Mouse (Mus musculus): Measurements from ENCODE around the gene Ranbp3l.
"Not testable (repeated sequence)": the region's sequence is repeated elsewhere in the genome, so short reads cannot be mapped to it uniquely, and the experiment has no call there.

The Ranbp3l gene

GRCm38 (mm10) chr15:8967573-8968228, at the start of gene Ranbp3l:
Ranbp3l (plus strand) TSS chr15:8967949.
- no peak for DNase-seq (ENCODE audit: low spot score in 2 of 2)

- DNase-seq (ENCODE audit: low spot score in 2 of 2) = no peak
Observed at GRCm38 (mm10) chr15:8930061-8930460, 37.7 kb upstream of the Ranbp3l start.

DNA sequence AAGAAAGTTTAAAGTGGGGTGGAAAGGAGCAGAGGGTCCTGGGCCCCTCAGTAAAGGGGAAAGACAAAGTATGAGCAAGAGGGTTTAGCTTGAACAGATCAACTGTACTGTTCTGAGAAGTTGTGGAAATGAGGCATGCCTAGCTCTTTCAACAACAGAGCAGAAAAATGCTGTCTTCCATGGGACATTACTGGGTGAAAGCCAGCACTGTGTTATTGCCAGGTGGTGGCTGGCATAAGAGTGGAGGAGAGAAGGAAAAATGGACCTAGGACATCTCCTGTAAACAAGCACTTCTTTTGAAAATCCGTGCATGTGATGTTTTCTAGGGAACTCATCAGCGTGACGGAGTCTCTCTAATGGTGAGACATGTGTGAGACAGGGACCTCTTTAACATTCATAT, 30.8 kb upstream of the Ranbp3l start:
- no peak for DNase-seq (ENCODE audit: low spot score in 2 of 2)

GRCm38 (mm10) chr15:8940861-8941260, 26.9 kb upstream of the Ranbp3l start:
- no peak for DNase-seq (ENCODE audit: low spot score in 2 of 2)

- DNase-seq (ENCODE audit: low spot score in 2 of 2) = no peak
Observed at GRCm38 (mm10) chr15:8950856-8951255, 16.9 kb upstream of the Ranbp3l start.

- no peak for DNase-seq (ENCODE audit: low spot score in 2 of 2)
Observed at GRCm38 (mm10) chr15:8963323-8963722, 4.4 kb upstream of the Ranbp3l start.

GRCm38 (mm10) chr15:8968229-8968595, 463 bp downstream of the Ranbp3l start:
- no peak for DNase-seq (ENCODE audit: low spot score in 2 of 2)

DNA sequence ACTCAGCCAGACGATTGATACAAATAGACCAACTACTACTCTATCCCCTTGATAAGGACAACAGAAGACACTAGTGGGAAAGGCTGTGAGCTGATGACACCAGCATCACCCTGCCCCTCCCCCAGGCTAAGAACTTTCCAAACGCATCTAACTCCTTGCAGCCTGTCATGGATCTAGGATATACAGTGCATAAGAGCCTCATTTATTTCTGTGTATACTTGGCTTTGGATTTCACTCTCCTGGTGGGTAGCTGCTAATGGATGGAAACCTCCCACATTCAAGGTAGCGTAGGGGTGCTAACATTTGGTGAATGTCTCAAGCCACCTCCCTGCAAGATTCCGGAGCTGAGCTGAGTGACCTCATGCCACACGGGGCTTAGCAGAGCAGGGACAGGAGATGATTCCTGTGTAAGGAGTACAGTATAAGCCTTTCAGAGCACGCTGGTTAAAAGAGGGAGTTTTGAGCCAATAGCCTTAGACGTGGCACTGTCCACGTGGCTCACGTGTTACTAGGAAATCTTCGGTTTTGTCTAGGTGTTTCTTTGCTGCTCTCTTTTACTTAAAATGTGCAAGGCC, 1.4 kb downstream of the Ranbp3l start:
- no peak for DNase-seq (ENCODE audit: low spot score in 2 of 2)

DNA sequence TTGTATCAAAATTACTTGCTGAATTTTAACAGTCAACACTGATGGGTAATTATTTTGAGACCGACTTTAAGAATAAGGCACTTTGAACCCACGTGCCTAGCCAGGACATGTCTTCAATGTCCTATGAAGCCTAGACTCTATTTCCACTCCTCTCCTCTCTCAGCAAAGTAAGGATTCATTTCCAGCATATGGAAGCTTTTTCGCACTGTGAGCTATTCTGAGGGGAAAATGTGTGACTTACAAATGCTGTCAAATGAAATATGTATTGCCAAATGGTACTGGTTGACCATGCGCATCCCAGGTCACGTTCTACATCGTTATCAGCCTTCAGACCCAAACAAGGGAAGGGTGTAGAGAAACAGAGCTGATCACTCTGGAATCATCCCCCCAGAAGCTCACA, 23.5 kb downstream of the Ranbp3l start:
- no peak for DNase-seq (ENCODE audit: low spot score in 2 of 2)

- DNase-seq (ENCODE audit: low spot score in 2 of 2) = no peak
Observed at GRCm38 (mm10) chr15:8991859-8992838, 24.4 kb downstream of the Ranbp3l start.

DNA sequence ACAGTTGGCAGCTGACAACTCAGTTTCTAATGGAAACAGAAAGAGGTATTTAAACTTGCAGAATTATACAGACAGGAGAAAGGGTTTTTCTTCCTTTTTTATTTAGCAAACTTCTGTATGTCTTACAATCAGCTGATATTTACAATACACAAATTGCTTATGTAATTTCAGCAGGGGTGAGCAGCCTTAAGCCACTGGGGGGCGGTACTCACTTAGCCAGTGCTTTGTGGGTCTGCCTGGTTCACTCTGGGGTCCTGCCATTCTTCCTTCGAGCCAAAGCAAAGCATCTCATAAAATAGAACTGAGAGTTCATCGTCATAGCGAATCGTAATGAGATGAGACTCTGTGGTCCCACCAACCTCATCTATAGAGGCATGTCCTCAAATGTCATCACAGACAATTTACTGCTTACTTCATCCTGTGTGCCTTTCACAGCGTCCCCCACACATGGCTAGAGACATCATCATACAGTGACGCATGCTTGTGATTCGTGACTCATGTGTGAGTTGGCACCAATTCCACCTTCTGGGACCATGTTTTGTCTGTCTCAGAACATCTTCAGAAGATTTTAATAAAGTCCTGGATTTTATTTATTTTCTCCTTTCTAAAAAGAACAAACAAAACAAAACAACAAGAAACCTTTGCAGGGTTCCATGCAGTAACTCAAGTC, 27.0 kb downstream of the Ranbp3l start:
- DNase-seq (ENCODE audit: low spot score in 2 of 2) = no peak

DNA sequence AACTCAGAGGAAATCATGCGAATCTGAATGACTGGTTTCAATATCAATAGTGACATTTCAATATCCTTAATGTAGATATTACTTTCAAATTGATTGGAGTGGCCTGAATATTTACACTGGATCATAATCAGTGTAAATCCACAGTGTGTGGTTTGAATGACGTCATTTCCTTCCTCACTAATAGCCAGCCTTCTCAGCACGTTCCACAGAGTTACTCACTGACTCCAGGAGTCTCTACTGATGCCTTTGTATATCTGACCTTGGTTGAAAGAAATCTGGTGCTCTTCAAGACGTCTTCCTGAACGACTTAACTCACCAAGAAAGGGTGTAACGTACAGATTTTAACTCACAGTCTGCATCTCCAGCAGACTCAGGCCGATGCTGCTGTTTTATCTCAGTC, 27.7 kb downstream of the Ranbp3l start:
- DNase-seq (ENCODE audit: low spot score in 2 of 2) = no peak

DNA sequence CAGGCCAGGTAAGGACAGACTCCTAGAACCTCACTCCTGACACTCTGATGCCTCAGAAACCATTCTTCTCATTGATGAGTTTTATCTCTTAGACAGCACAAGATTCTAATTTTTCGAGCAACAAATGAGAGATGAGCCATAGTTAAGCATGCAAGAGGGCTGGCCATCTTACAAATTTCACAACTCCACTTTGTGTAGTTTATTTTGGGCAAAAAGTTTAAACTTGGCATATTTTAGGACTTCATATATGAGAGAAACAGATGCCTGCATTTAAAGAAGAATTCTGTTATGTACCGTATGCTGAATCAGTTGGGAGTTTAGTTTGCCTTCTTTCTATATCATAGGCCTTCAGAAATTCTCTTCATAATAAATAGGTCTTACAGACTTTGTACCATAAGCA, 35.0 kb downstream of the Ranbp3l start:
- no peak for DNase-seq (ENCODE audit: low spot score in 2 of 2)

- no peak for DNase-seq (ENCODE audit: low spot score in 2 of 2)
Observed at GRCm38 (mm10) chr15:9009196-9009595, 41.4 kb downstream of the Ranbp3l start.

DNA sequence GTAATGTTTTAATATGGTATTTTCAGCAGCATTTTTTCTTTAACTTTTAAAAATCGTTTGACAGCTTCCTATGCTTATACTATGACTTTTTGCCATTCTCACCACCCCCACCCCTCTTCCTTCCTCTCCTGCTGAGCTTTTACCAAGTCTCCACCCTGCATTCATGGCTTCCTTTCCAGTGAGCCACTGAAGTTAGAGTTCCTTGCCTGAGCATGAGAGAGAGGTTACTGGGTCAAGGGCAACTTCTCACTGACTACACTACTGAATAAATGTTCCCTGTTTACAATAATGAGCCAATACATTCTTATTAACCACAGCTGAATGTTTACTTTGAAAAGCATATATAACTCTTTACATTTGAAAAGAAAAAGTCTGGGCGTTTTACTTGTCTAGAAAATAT, 46.8 kb downstream of the Ranbp3l start:
- DNase-seq (ENCODE audit: low spot score in 2 of 2) = no peak

DNA sequence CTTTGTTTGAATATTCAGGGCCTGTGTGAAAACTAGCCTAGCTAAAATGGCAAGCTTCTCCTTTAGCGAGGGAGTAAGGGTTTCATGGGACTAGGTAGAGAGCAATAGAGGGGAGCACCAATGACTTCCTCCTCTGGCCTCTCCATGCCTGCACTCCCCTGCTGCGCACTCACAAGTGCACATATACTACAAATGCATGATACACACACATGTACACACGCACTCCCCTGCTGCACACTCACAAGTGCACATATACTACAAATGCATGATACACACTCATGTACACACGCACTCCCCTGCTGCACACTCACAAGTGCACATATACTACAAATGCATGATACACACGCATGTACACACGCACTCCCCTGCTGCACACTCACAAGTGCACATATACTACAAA, 47.7 kb downstream of the Ranbp3l start:
- not testable (repeated sequence) for DNase-seq (ENCODE audit: low spot score in 2 of 2)

DNA sequence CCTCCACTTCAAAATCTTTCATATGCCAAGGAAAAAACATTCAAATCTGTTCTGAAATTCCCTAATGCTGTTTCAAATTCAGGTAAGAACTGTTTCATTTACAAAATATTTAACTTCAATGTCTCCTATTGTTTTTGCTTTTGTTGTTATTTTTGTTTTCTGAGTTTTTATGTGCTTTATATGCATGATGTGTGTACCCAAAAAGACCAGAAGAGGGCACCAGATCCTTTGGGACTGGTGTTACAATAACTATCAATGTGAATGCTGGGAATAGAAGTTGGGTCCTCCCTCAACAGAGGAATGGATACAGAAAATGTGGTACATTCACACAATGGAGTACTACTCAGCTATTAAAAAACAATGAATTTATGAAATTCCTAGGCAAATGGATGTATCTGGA, 88.0 kb downstream of the Ranbp3l start:
- no peak for DNase-seq (ENCODE audit: low spot score in 2 of 2)

GRCm38 (mm10) chr15:9059856-9060255, 92.1 kb downstream of the Ranbp3l start:
- no peak for DNase-seq (ENCODE audit: low spot score in 2 of 2)

GRCm38 (mm10) chr15:9061150-9061882, 93.6 kb downstream of the Ranbp3l start:
- no peak for DNase-seq (ENCODE audit: low spot score in 2 of 2)

DNA sequence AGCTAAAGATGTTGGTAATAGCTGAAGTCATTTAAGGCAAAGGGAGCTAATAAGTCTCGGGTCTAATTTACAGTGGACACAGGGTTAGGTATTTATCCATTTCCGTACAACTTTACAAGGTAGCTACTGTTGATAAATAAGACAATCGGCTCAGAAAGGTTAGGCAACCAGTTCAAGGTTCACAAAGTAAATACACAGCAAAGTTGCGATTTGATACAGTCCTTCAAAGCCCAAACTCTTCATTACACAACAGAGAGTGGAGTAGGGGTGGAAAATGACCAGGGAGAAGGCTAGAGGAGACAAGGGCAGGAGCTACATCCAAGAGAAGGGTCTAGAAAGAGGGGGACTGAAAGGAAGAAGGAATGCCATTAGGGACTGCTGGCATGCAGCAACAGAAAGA, 101.1 kb downstream of the Ranbp3l start:
- DNase-seq (ENCODE audit: low spot score in 2 of 2) = no peak

DNA sequence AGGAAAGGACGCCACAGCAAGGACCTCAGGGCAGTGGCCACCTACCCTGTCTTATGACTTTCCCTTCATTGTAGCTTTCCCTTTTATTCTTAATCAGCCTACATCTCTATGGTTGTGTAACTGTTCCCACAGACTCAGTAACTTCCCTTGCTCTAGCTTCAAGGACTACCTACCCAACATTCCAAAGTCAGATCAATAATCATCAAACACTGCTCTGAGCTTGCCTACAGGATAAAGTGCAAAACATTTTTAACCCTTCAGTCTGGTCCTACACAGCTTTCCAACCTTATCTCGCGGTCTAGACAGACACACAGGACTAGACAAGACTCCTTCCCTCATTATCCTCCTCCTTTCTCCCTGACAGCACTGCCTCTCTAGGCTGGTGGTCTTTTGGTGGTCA, 102.6 kb downstream of the Ranbp3l start:
- DNase-seq (ENCODE audit: low spot score in 2 of 2) = no peak

Measured in natural killer cell, adult 2 months (primary cell).